Mouse (Mus musculus) CD4-positive naive resting alpha-beta T cell, adult 57 days (primary cell): Measurements from ENCODE around the gene Abhd16b. TPM values are rescaled to one million over a fixed set of nuclear protein-coding genes. Genes with fewer than 3 reads are reported as not detected.

Experiments
- total RNA-seq: library from RNA; stranded (reverse); gene quantifications from one replicate; pipeline ENCODE4 v1.2.4, GENCODE M21; 2023

Gene Abhd16b
- not detected for total RNA-seq

DNA sequence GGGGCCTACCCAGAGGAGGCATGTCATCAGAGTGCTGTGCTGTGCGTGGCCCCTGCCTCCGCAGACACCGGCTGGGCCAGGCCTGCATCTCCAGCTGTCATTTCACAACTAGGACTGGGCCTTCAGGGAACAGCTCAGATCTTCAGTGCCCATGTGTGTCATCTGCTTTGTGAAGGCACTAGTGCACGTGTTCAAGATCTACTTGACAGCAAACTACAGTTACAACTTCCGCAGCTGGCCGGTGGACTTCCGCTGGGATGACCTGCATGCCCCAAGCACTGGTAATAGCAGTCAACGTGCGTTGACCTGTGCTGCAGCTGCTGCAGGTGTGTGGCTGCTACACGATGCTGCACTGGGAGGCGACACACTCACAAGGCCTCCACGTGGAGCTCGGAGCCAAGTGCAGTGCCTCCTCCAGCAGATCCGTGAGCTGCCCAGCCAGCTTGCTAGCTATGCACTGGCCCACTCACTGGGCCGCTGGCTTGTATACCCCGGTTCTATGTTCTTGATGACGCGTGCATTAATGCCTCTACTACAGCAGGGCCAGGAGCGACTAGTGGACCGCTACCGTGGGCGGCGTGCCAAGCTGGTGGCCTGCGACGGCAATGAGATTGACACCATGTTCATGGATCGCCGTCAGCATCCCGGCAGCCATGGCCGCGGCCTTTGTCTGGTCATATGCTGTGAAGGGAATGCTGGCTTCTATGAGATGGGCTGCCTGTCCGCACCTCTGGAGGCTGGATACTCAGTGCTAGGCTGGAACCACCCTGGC is at the start of gene Abhd16b:
TSS of gene Abhd16b (plus strand) at position 51 of the 772 bp plus-strand sequence.

DNA sequence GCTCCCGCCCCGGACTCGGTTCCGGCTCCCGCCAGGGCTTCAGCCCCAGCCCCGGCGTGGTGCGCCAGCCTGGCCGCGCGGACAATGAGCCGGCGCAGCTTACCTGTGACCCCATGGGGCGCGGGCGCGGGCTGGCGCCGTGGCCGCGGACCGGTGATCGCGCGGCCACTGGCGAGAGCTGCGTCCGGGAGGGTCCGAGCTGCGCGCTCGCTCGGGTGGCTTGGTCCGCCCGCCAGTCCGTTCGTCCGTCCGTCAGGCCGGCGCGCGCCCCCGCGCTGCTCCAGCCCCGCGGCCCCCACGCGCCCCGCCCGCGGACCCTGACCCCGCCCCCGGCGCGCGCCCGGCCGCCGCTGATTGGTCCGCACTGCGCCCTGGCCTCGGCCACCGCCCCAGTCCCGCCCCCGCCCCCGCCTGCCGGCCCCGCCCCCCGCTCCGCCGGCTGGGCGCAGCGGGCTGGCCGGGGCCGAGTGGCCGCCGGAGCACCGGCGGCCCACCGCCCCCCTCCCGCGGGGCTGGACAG is 33.8 kb upstream of the Abhd16b start, which contains the start of gene Zbtb46:
TSS of gene Zbtb46 (minus strand) at position 274 of the 520 bp plus-strand sequence.

DNA sequence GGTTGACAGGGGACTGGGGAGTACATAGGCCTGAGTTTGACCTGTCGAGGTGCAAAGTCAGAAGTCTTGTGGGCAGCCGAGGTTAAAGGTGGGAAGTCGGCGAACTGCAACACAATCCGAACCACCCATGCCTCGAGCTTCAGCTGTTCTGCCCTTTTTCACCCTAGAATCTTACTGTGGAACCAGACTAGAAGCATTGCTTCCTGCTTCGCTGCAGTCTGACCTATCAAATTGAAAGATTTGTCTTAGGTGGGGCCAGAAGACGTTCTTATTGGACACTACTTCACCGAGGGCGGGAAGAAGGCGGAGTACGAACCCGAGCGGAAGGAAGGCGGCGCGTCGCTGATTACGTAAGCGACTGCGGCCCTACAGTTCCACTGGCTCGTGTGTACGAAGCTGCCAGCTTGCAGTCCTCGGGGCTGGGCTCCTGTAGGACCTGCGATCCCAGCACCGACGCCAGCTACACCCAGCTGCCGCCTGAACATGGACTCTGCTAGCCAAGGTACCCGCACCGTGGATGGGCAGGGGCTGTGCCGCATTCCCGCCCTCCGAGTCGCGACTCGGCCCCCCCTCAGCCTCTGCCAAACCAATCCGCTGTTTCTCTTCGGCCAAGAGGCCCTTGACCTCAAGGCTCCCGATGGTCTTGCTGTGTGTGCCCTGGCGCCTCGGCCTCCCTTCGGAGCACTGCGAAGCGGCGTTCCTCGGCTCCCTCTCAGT is 4.0 kb downstream of the Abhd16b start, which contains the start of gene Tpd52l2:
TSS of gene Tpd52l2 (plus strand) at position 312 of the 717 bp plus-strand sequence.

DNA sequence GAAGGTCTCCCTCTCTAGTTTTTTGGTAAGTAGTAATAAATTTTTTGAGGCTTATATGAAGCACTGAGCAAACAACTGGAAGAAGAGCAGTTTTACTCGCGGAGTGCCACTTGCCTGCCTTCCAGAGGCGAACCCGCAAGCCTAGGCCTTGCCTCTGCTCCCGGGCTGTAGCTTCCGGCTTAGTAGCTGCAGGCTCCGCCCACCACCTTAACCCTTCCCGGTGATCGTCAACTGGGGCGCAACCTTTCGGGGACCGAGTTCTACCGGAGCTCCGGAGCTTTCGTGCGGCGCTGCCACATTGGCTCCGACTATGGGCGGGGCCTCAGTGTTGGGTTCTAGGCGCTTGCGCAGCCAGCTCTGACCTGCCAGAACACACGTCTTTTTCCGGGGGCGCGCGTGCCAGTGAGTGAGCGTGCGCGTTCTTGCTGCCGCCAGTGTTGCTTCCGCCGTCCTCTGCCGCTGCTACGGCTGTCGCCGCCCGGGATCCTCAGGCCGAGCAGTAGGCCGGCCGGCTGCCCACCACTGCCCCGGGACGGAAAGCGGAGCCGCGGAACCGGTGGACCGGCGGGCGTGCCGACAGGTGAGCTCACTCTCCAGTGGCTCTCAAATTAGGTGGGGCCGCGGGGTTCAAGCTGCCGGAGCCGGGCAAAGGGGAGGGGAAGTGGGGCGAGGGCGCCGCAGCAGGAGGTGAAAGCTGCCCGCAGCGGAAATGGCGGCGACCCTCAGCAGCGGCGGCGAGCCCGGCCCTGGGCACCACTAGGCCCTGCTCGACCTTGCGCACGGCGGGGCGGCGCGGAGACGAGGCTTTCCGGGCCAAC is 27.3 kb downstream of the Abhd16b start, which contains the start of gene Dnajc5:
TSS of gene Dnajc5 (plus strand) at position 368 of the 818 bp plus-strand sequence.

Other genes with a start within 250 kb of the Abhd16b start
- gene Gmeb2, start 205.2 kb upstream of the Abhd16b start, total RNA-seq = 40.5 TPM
- gene Stmn3, start 178.7 kb upstream of the Abhd16b start, total RNA-seq = not detected
- 107 TPM for gene Rtel1, start 173.5 kb upstream of the Abhd16b start, total RNA-seq
- 123 TPM for gene Zgpat, start 128.3 kb upstream of the Abhd16b start, total RNA-seq
- 87.5 TPM for gene Arfrp1, start 127.8 kb upstream of the Abhd16b start, total RNA-seq
- gene Lime1, start 113.1 kb upstream of the Abhd16b start, total RNA-seq = 249 TPM
- 0.65 TPM for gene Zbtb46, start 33.8 kb upstream of the Abhd16b start, total RNA-seq
- gene Tpd52l2, start 3.9 kb downstream of the Abhd16b start, total RNA-seq = 86.2 TPM
- gene Dnajc5, start 27.3 kb downstream of the Abhd16b start, total RNA-seq = 121 TPM
- 126 TPM for gene Uckl1, start 91.7 kb downstream of the Abhd16b start, total RNA-seq
- gene Prpf6, start 98.7 kb downstream of the Abhd16b start, total RNA-seq = 65.1 TPM
- 71.4 TPM for gene Zfp512b, start 99.6 kb downstream of the Abhd16b start, total RNA-seq
- 10.2 TPM for gene Samd10, start 106.0 kb downstream of the Abhd16b start, total RNA-seq
- not detected for gene Gm29797, start 163.8 kb downstream of the Abhd16b start, total RNA-seq
- gene Sox18, start 178.4 kb downstream of the Abhd16b start, total RNA-seq = 0.47 TPM
- 11.0 TPM for gene Tcea2, start 187.1 kb downstream of the Abhd16b start, total RNA-seq
- 121 TPM for gene Rgs19, start 200.8 kb downstream of the Abhd16b start, total RNA-seq
- not detected for gene Lkaaear1, start 205.2 kb downstream of the Abhd16b start, total RNA-seq
- 1.0 TPM for gene Oprl1, start 221.8 kb downstream of the Abhd16b start, total RNA-seq